Mouse (Mus musculus) MEL (cell line): ENCODE data around the gene Cadps2. TPM values are rescaled to one million over a fixed set of nuclear protein-coding genes. Genes with fewer than 3 reads are reported as not detected.

ENCODE experiments used
- DNase-seq: peaks from one replicate; pipeline ENCODE4 v3.0.0; 2011; ENCODE audit warnings: low read depth, low spot score
- H3K27ac ChIP-seq: 2 replicates; pipeline ENCODE4 v1.5.1; 2012; ENCODE audit warnings: low read depth, mild to moderate bottlenecking, control low read depth, low read length, moderate library complexity; ENCODE audit not compliant: control insufficient read depth
- H3K27me3 ChIP-seq, 2 experiments: fragments of 150-350 bp in 1 of 2; sonication (generic) in 1 of 2; 2 replicates each; pipeline ENCODE4 v1.6.1; 2012; ENCODE audit warnings: low read length in 2 of 2, mild to moderate bottlenecking in 2 of 2, improper control_type of control experiment in 1 of 2, moderate library complexity in 1 of 2; ENCODE audit not compliant: insufficient read depth in 2 of 2, control insufficient read depth in 1 of 2
- H3K36me3 ChIP-seq, 2 experiments: 2 replicates each; pipeline ENCODE4 v1.6.1; 2012 to 2014; ENCODE audit warnings: low read length in 2 of 2, improper control_type of control experiment in 1 of 2, inconsistent platforms in 1 of 2, mild to moderate bottlenecking in 1 of 2; ENCODE audit not compliant: insufficient read depth in 2 of 2, control insufficient read depth in 1 of 2
- H3K4me1 ChIP-seq, 2 experiments: fragments of 150-350 bp in 1 of 2; sonication (generic) in 1 of 2; 2 replicates each; pipeline ENCODE4 v1.6.1; 2012; ENCODE audit warnings: low read length in 2 of 2, improper control_type of control experiment in 1 of 2, mild to moderate bottlenecking in 1 of 2; ENCODE audit not compliant: insufficient read depth in 2 of 2, control insufficient read depth in 1 of 2
- H3K4me3 ChIP-seq, 2 experiments: fragments of 150-350 bp in 1 of 2; sonication (generic) in 1 of 2; 2 replicates each; pipeline ENCODE4 v1.5.1; 2012; ENCODE audit warnings: low read depth in 2 of 2, low read length in 2 of 2, mild to moderate bottlenecking in 2 of 2, moderate library complexity in 2 of 2, control low read depth in 1 of 2, improper control_type of control experiment in 1 of 2; ENCODE audit not compliant: control insufficient read depth in 1 of 2, insufficient read depth in 1 of 2
- H3K79me2 ChIP-seq: 2 replicates; pipeline ENCODE4 v1.6.1; 2012; ENCODE audit warnings: mild to moderate bottlenecking, low read length, moderate library complexity; ENCODE audit not compliant: control insufficient read depth, poor library complexity, insufficient read depth
- H3K9ac ChIP-seq: 2 replicates; pipeline ENCODE4 v1.6.1; 2012; ENCODE audit warnings: low read depth, mild to moderate bottlenecking, control low read depth, low read length, moderate library complexity; ENCODE audit not compliant: control insufficient read depth, poor library complexity, severe bottlenecking
- H3K9me3 ChIP-seq: fragments of 150-350 bp; sonication (generic); replicated peaks from 2 replicates; pipeline ENCODE4 v1.6.1; 2012; ENCODE audit warnings: mild to moderate bottlenecking, low read length, improper control_type of control experiment, moderate library complexity; ENCODE audit not compliant: insufficient read depth
- CTCF ChIP-seq, 3 experiments: IDR thresholded peaks in 2 of 3; conservative IDR thresholded peaks in 1 of 3; 2 replicates each; pipeline ENCODE4 v1.5.1; 2011 to 2012; ENCODE audit warnings: low read length in 3 of 3, low read depth in 2 of 3, mild to moderate bottlenecking in 2 of 3, improper control_type of control experiment in 1 of 3, inconsistent platforms in 1 of 3, mixed read lengths in 1 of 3, moderate library complexity in 1 of 3; ENCODE audit not compliant: control insufficient read depth in 1 of 3, insufficient read depth in 1 of 3, poor library complexity in 1 of 3, severe bottlenecking in 1 of 3
- ELF1 ChIP-seq: IDR thresholded peaks from 2 replicates; pipeline ENCODE4 v1.6.1; 2014; ENCODE audit warnings: low read depth, mild to moderate bottlenecking, inconsistent platforms, low read length, improper control_type of control experiment, moderate library complexity
- JUND ChIP-seq: IDR thresholded peaks from 2 replicates; pipeline ENCODE4 v1.6.1; 2011; ENCODE audit warnings: low read depth, mild to moderate bottlenecking, improper control_type of control experiment, low read length
- MEF2A ChIP-seq: IDR thresholded peaks from 2 replicates; pipeline ENCODE4 v1.6.1; 2014; ENCODE audit warnings: low read depth, mild to moderate bottlenecking, inconsistent platforms, low read length, improper control_type of control experiment; ENCODE audit not compliant: poor library complexity, insufficient replicate concordance, severe bottlenecking; ENCODE audit errors: extremely low read depth
- MXI1 ChIP-seq: IDR thresholded peaks from 2 replicates; pipeline ENCODE4 v1.6.1; 2011; ENCODE audit warnings: mild to moderate bottlenecking, low read depth, low read length, improper control_type of control experiment
- NRF1 ChIP-seq: IDR thresholded peaks from 2 replicates; pipeline ENCODE4 v1.6.1; 2014; ENCODE audit warnings: low read depth, mild to moderate bottlenecking, inconsistent platforms, low read length, improper control_type of control experiment, moderate library complexity; ENCODE audit not compliant: poor library complexity, insufficient read depth, severe bottlenecking
- POLR2A ChIP-seq, 2 experiments: IDR thresholded peaks; 2 replicates each; pipeline ENCODE4 v1.6.1; 2011 to 2012; ENCODE audit warnings: low read length in 2 of 2, mild to moderate bottlenecking in 2 of 2, control low read depth in 1 of 2, improper control_type of control experiment in 1 of 2, low read depth in 1 of 2, moderate library complexity in 1 of 2; ENCODE audit not compliant: control insufficient read depth in 1 of 2, insufficient read depth in 1 of 2, poor library complexity in 1 of 2
- POLR2AphosphoS5 ChIP-seq: IDR thresholded peaks from 2 replicates; pipeline ENCODE4 v1.6.1; 2012; ENCODE audit warnings: low read depth, borderline replicate concordance, mild to moderate bottlenecking, inconsistent platforms, low read length, moderate library complexity, mixed read lengths
- RAD21 ChIP-seq: IDR thresholded peaks from 2 replicates; pipeline ENCODE4 v1.6.1; 2011; ENCODE audit warnings: mild to moderate bottlenecking, low read depth, low read length, improper control_type of control experiment
- SIN3A ChIP-seq: IDR thresholded peaks from 2 replicates; pipeline ENCODE4 v1.6.1; 2012; ENCODE audit warnings: low read length, improper control_type of control experiment, inconsistent platforms
- TBP ChIP-seq: IDR thresholded peaks from 2 replicates; pipeline ENCODE4 v1.8.0; 2011; ENCODE audit warnings: low read depth, low read length, improper control_type of control experiment
- polyA plus RNA-seq, 2 experiments: library from polyadenylated mRNA; stranded (reverse) in 1 of 2; unstranded in 1 of 2; fragments of >175 nt in 1 of 2; fragments of >200 nt in 1 of 2; gene quantifications; 2 replicates each; pipeline versions ENCODE4 v1.2.1 to v1.2.4; 2012; ENCODE audit warnings: low replicate concordance in 2 of 2, low read depth in 1 of 2; ENCODE audit not compliant: insufficient read length in 2 of 2, insufficient read depth in 1 of 2, missing spikeins in 1 of 2
- total RNA-seq: library from RNA; depleted of rRNA; stranded (reverse); fragments of 300-350 nt; gene quantifications from 2 replicates; pipeline ENCODE4 v1.2.3, GENCODE M21; 2012; rRNA removed

Gene Cadps2
- total RNA-seq, result not detected in 2 replicates
- polyA plus RNA-seq, result not detected

DNA sequence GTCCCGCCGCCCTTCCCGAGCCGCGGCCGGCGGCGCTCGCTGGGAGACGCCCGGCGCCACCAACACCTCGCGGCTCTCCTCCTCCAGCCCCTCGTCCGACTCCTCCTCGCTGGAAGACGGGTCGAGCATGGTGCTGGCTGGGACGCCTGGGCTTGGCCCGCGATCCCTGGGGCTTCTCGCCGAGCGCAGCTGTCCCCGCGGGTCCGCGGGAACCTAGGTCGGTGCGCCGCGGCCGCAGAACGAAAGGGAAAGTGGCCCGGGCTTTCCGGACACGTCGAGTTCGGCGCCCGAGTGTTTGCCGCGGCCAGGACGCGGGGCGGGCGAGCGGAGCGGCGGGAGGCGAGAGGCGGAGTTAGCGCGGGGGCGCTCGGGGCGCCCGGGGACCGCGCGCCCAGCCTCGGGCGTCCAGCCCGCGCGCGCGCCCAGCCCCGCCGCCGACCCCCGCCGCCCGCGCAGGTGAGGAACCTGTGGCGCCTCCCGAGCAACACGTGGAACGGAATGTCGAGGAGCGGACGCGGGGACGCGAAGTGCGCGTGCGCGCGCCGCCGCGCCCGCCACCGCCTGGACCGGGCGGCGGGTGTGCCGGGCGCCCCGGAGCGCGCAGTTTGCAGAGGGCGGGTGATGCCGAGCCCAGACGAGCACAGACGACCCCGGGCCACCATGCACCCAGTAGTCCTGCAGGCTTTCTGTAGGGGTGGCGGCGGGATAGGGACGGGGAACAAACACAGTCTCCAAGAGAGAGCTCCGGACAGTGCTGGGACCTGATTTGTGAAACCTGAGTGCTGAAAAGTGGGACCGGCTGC lies at the start of gene Cadps2:
Gene Cadps2 (minus strand): TSS at position 413 of the 803 bp plus-strand sequence.
- Histone ChIP-seq H3K9me3 (no peaks in the 10 kb centered on the region), H3K4me3 (no peak within 1 kb of the TSS), H3K9ac (no peak within 1 kb of the TSS)

GRCm38 (mm10) chr6:23886418-23886817 lies 47.2 kb upstream of the Cadps2 start:
- DNase-seq, result peak; percentile 4
- H3K4me3 ChIP-seq, result no peak overlapping the region
- H3K27ac ChIP-seq, result no peak overlapping the region
- H3K36me3 ChIP-seq, result no peaks in the 10 kb centered on the region
- H3K4me1 ChIP-seq, result no peaks in the 10 kb centered on the region
- TF ChIP-seq CTCF (IDR thresholded peaks at IDR 0.05 in 2 of 3, conservative IDR thresholded peaks at IDR 0.05 in 1 of 3; ENCODE audit: control insufficient read depth in 1 of 3, insufficient read depth in 1 of 3, low read depth in 2 of 3, low read length in 3 of 3, poor library complexity in 1 of 3, severe bottlenecking in 1 of 3) (peak in 1 of 3 experiments; percentile 5; a peak in 1 of 6 replicates), SIN3A (no peak), ELF1 (no peak)
- H3K27me3 ChIP-seq, result no peaks in the 10 kb centered on the region
- H3K9me3 ChIP-seq, result no peaks in the 10 kb centered on the region
- H3K9ac ChIP-seq, result no peak overlapping the region
- no peaks in the 10 kb centered on the region for H3K79me2 ChIP-seq

More for the DNA sequence above, at the start of gene Cadps2:
- no peaks in the 10 kb centered on the region for H3K27me3 ChIP-seq
- no peaks in the 10 kb centered on the region for H3K79me2 ChIP-seq
- no peaks in the 10 kb centered on the region for H3K36me3 ChIP-seq
- DNase-seq, result no peak
- no peak within 1 kb of the TSS for H3K27ac ChIP-seq
- TF ChIP-seq POLR2AphosphoS5, result no peak
- no peak for TF ChIP-seq MEF2A
- TF ChIP-seq JUND, result no peak
- TF ChIP-seq, all 39 proteins: peak for 0
- H3K4me1 ChIP-seq, result no peaks in the 10 kb centered on the region

DNA sequence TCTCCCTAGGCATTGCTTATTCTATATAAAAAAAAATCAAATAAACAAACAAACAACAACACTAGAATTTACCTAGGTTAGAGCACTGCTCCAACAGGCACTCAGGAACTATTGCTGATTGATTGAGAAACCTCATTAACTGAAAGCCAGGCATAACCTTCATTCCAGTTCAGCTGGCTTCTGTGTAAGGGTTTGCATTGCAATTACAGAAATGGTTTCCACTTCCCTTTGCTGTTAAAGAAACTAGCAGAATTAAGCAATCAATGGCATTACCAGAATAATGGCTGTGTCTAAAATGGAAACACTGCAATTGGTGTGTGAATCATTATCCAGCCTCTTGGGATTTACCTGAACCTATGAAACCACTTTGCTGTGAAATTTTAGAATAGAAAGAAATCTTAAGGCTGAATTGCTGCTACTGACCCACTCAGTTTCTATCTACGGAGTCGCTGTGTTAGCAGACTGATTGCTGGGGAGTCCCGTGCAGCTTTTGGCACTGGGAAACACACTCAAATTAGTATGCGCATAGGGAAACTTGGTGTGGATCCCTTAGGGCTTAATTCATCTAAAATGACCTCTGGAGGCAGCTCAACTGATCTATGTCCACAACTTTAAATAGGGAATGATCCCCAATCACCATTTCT lies 37.7 kb upstream of the Cadps2 start:
- H3K79me2 ChIP-seq, result no peaks in the 10 kb centered on the region
- H3K9me3 ChIP-seq, result no peaks in the 10 kb centered on the region
- H3K4me3 ChIP-seq, result no peak overlapping the region
- no peak overlapping the region for H3K9ac ChIP-seq
- no peaks in the 10 kb centered on the region for H3K4me1 ChIP-seq
- no peaks in the 10 kb centered on the region for H3K36me3 ChIP-seq
- TF ChIP-seq POLR2AphosphoS5 (no peak), TBP (no peak), RAD21 (no peak), NRF1 (no peak), MXI1 (no peak), CTCF (IDR thresholded peaks at IDR 0.05 in 2 of 3, conservative IDR thresholded peaks at IDR 0.05 in 1 of 3; ENCODE audit: control insufficient read depth in 1 of 3, insufficient read depth in 1 of 3, low read depth in 2 of 3, low read length in 3 of 3, poor library complexity in 1 of 3, severe bottlenecking in 1 of 3) (no peak), POLR2A (IDR thresholded peaks at IDR 0.05; ENCODE audit: control insufficient read depth in 1 of 2, insufficient read depth in 1 of 2, low read depth in 1 of 2, low read length in 2 of 2, poor library complexity in 1 of 2) (no peak), MEF2A (no peak)
- no peak for DNase-seq
- no peaks in the 10 kb centered on the region for H3K27me3 ChIP-seq
- no peak overlapping the region for H3K27ac ChIP-seq
